14 mouse cellular contexts compared by ENCODE assay signal in genomic region chr11:116282912-116283521, GRCm38 (mm10). TPM values are rescaled to one million over a fixed set of nuclear protein-coding genes. Genes with fewer than 3 reads are reported as not detected.
A peak's percentile ranks its signal among the peaks of the same experiment; 100 is the strongest.
DNase-seq lines count a peak whose midpoint lies in the region; ATAC-seq and TF ChIP-seq lines count a peak whose summit lies in the region.
"Had no signal": no experiment of that assay in that cellular context is flagged by ENCODE, and none has a peak within 500 bp of the region (broad histone marks: within the 10 kb centered on the region; RNA-seq: fewer than 3 reads in every experiment).

No protein-coding gene starts in this region.

- no peaks in the 10 kb centered on the region for H3K79me2 ChIP-seq in heart, adult 2 months (replicated peaks; ENCODE audit: control insufficient read depth, insufficient read depth, low read length)

- H3K27ac ChIP-seq in heart, embryonic 10.5 days: no peak overlapping the region
- H3K27ac ChIP-seq in heart, adult 2 months: no peak overlapping the region
- H3K27ac ChIP-seq in testis, adult 2 months (ENCODE audit: control insufficient read depth, insufficient read depth, low read depth, low read length): no peak overlapping the region
- H3K27ac ChIP-seq in limb, embryonic 10.5 days: no peak overlapping the region
- H3K27ac ChIP-seq in stomach, postnatal 0 days (replicated peaks): no peak overlapping the region

- peaks cover 30% of the 10 kb centered on the region for H3K4me1 ChIP-seq in heart, embryonic 10.5 days
- no peaks in the 10 kb centered on the region; the same call in 1 of the 2 replicates for H3K4me1 ChIP-seq in heart, adult 2 months (ENCODE audit: control insufficient read depth, insufficient read depth, low read length)
- peaks cover 6% of the 10 kb centered on the region for H3K4me1 ChIP-seq in testis, adult 2 months (ENCODE audit: control insufficient read depth, insufficient read depth, low read length)
- peaks cover 34% of the 10 kb centered on the region for H3K4me1 ChIP-seq in limb, embryonic 10.5 days
- H3K4me1 ChIP-seq in stomach, postnatal 0 days (replicated peaks; ENCODE audit: control insufficient read depth, insufficient read depth): no peaks in the 10 kb centered on the region

- no peak for TF ChIP-seq EP300 in heart, adult 2 months (IDR thresholded peaks at IDR 0.05; ENCODE audit: insufficient read depth, low read depth, low read length)
- TF ChIP-seq EP300 in stomach, postnatal 0 days (optimal IDR thresholded peaks at IDR 0.05): no peak

- DNase-seq in heart, embryonic 10.5 days (ENCODE audit: low spot score): no peak
- DNase-seq in heart, adult 2 months: no peak
- DNase-seq in testis, postnatal 14 days (ENCODE audit: low spot score): no peak
- peak; percentile 50 for DNase-seq in limb, embryonic 10.5 days (ENCODE audit: low spot score)
- no peak for DNase-seq in stomach, postnatal 0 days (ENCODE audit: low spot score)
- no peak for DNase-seq in gastrocnemius, postnatal 36 days
- DNase-seq in kidney, adult 9 months: no peak
- DNase-seq: cerebellum, postnatal 36 days; right cerebral cortex, adult 18-20 months; thymus, adult 18-20 months had no signal

- no peaks in the 10 kb centered on the region for H3K9me3 ChIP-seq in heart, embryonic 10.5 days
- no peaks in the 10 kb centered on the region for H3K9me3 ChIP-seq in limb, embryonic 10.5 days (replicated peaks)
- no peaks in the 10 kb centered on the region for H3K9me3 ChIP-seq in stomach, postnatal 0 days (ENCODE audit: control insufficient read depth, low read length)

- TF ChIP-seq CTCF in heart, adult 2 months (IDR thresholded peaks at IDR 0.05): no peak
- no peak for TF ChIP-seq CTCF in testis, adult 2 months (IDR thresholded peaks at IDR 0.05; ENCODE audit: control insufficient read depth, insufficient read depth, insufficient replicate concordance, low read depth, low read length)
- no peak for TF ChIP-seq CTCF in stomach, postnatal 0 days (IDR thresholded peaks at IDR 0.05; ENCODE audit: low read depth)

- no peak for ATAC-seq in stomach, postnatal 0 days (ENCODE audit: low FRiP score, low TSS enrichment)
- ATAC-seq: forebrain, embryonic 14.5 days had no signal

- peaks cover 10% of the 10 kb centered on the region for H3K36me3 ChIP-seq in heart, embryonic 10.5 days
- H3K36me3 ChIP-seq in heart, adult 2 months (ENCODE audit: control insufficient read depth, insufficient read depth, low read length): no peaks in the 10 kb centered on the region
- H3K36me3 ChIP-seq in testis, adult 2 months (ENCODE audit: control insufficient read depth, insufficient read depth, low read length): peaks cover 1% of the 10 kb centered on the region; the same call in 1 of the 2 replicates
- peaks cover 10% of the 10 kb centered on the region for H3K36me3 ChIP-seq in limb, embryonic 10.5 days
- H3K36me3 ChIP-seq in stomach, postnatal 0 days (ENCODE audit: control insufficient read depth, insufficient read depth, low read length): no peaks in the 10 kb centered on the region

- no peak overlapping the region for H3K9ac ChIP-seq in heart, adult 2 months (ENCODE audit: low read depth, low read length)
- H3K9ac ChIP-seq in stomach, postnatal 0 days (ENCODE audit: low read length): no peak overlapping the region

- peak overlapping the region; percentile 16 for H3K4me3 ChIP-seq in heart, embryonic 10.5 days
- no peak overlapping the region for H3K4me3 ChIP-seq in heart, adult 2 months
- H3K4me3 ChIP-seq in testis, adult 2 months (ENCODE audit: control insufficient read depth, low read depth, low read length): peak overlapping the region; percentile 11
- H3K4me3 ChIP-seq in limb, embryonic 10.5 days: no peak overlapping the region; the same call in 1 of the 2 replicates
- H3K4me3 ChIP-seq in stomach, postnatal 0 days (ENCODE audit: low read depth, low read length): 0 out of 2 replicates have a peak overlapping the region, but pooled peaks have one; percentile 8

- TF ChIP-seq POLR2A in heart, adult 2 months (IDR thresholded peaks at IDR 0.05; ENCODE audit: insufficient read depth, low read depth, low read length): no peak
- TF ChIP-seq POLR2A in testis, adult 2 months (IDR thresholded peaks at IDR 0.05; ENCODE audit: control insufficient read depth, low read depth, low read length): no peak

- H3K4me2 ChIP-seq in stomach, postnatal 0 days (replicated peaks; ENCODE audit: low read depth): no peak overlapping the region

- 10% methylated on average over 48 of the region's 48 CpGs for WGBS in heart, embryonic 10.5 days
- 11% methylated on average over 48 of the region's 48 CpGs for WGBS in heart, adult 2 months
- 11% methylated on average over 48 of the region's 48 CpGs for WGBS in limb, embryonic 10.5 days
- WGBS in stomach, postnatal 0 days: 13% methylated on average over 48 of the region's 48 CpGs

- intact Hi-C loops in heart, adult 2 months (cut with DNase I): no loop called here
- intact Hi-C loops in gastrocnemius, postnatal 36 days (cut with DNase I): no loop called here

- H3K27me3 ChIP-seq in heart, embryonic 10.5 days (ENCODE audit: insufficient read depth, poor library complexity, severe bottlenecking): peaks cover 69% of the 10 kb centered on the region
- H3K27me3 ChIP-seq in heart, adult 2 months (ENCODE audit: control insufficient read depth, insufficient read depth, low read length): peaks cover 13% of the 10 kb centered on the region
- no peaks in the 10 kb centered on the region for H3K27me3 ChIP-seq in testis, adult 2 months (ENCODE audit: control insufficient read depth, insufficient read depth, low read length)
- peaks cover 68% of the 10 kb centered on the region for H3K27me3 ChIP-seq in limb, embryonic 10.5 days (ENCODE audit: low read depth, poor library complexity, severe bottlenecking)
- peaks cover 13% of the 10 kb centered on the region; the same call in 1 of the 2 replicates for H3K27me3 ChIP-seq in stomach, postnatal 0 days (ENCODE audit: control insufficient read depth, insufficient read depth, low read length)

RNA-seq across cellular contexts. Expression of gene Galr2, which starts 2.3 kb away (rescaled TPM):
- polyA plus RNA-seq in heart, embryonic 10.5 days (2016; fragmentation: Nextera tagmentation; extraction: Ambion mirVana): 0.07 and 0.21 TPM in 2 replicates
- not detected for total RNA-seq in heart, adult 2 months (2021)
- polyA plus RNA-seq in heart, adult 2 months (2012; rRNA removed): 0.18 and 0.32 TPM in 2 replicates
- polyA plus RNA-seq in testis, adult 2 months (2012; rRNA removed): 0.59 and 0.78 TPM in 2 replicates
- 0.11 TPM in 1 of 2 replicates, not detected in the other for polyA plus RNA-seq in limb, embryonic 10.5 days (2016; fragmentation: Nextera tagmentation; extraction: Ambion mirVana)
- polyA plus RNA-seq in stomach, postnatal 0 days (2015; fragmentation: Nextera tagmentation; extraction: Ambion mirVana): 0.68 and 0.76 TPM in 2 replicates
- total RNA-seq in gastrocnemius, postnatal 36 days (2021): under 1 TPM; 0.12 to 0.31 TPM
- total RNA-seq: heart, adult 8-10 months; left cerebral cortex, adult 18-20 months had no signal

RNA-seq across cellular contexts. Expression of gene Srp68, which starts 9.0 kb away (rescaled TPM):
- polyA plus RNA-seq in heart, embryonic 10.5 days (2016; fragmentation: Nextera tagmentation; extraction: Ambion mirVana): 90.7 and 101 TPM in 2 replicates
- 10 to 100 TPM; 61.5 to 71.2 TPM for total RNA-seq in heart, adult 2 months (2021)
- 40.0 and 50.7 TPM in 2 replicates for polyA plus RNA-seq in heart, adult 2 months (2012; rRNA removed)
- polyA plus RNA-seq in testis, adult 2 months (2012; rRNA removed): 49.3 and 49.9 TPM in 2 replicates
- polyA plus RNA-seq in limb, embryonic 10.5 days (2016; fragmentation: Nextera tagmentation; extraction: Ambion mirVana): 121 and 123 TPM in 2 replicates
- polyA plus RNA-seq in stomach, postnatal 0 days (2015; fragmentation: Nextera tagmentation; extraction: Ambion mirVana): 52.6 and 53.0 TPM in 2 replicates
- total RNA-seq in gastrocnemius, postnatal 36 days (2021): 10 to 100 TPM; 72.1 to 83.1 TPM

RNA-seq across cellular contexts. Expression of gene Exoc7, which starts 24.0 kb away (rescaled TPM):
- polyA plus RNA-seq in heart, embryonic 10.5 days (2016; fragmentation: Nextera tagmentation; extraction: Ambion mirVana): 48.7 and 56.4 TPM in 2 replicates
- total RNA-seq in heart, adult 2 months (2021): 10 to 100 TPM; 43.7 to 44.0 TPM
- 28.0 and 29.7 TPM in 2 replicates for polyA plus RNA-seq in heart, adult 2 months (2012; rRNA removed)
- polyA plus RNA-seq in testis, adult 2 months (2012; rRNA removed): 40.3 and 45.3 TPM in 2 replicates
- polyA plus RNA-seq in limb, embryonic 10.5 days (2016; fragmentation: Nextera tagmentation; extraction: Ambion mirVana): 55.1 and 64.8 TPM in 2 replicates
- 42.3 and 43.9 TPM in 2 replicates for polyA plus RNA-seq in stomach, postnatal 0 days (2015; fragmentation: Nextera tagmentation; extraction: Ambion mirVana)
- 10 to 100 TPM; 85.9 to 94.8 TPM for total RNA-seq in gastrocnemius, postnatal 36 days (2021)

RNA-seq across cellular contexts. Expression of gene Evpl, which starts 45.1 kb away (rescaled TPM):
- 0.67 and 1.5 TPM in 2 replicates for polyA plus RNA-seq in heart, embryonic 10.5 days (2016; fragmentation: Nextera tagmentation; extraction: Ambion mirVana)
- total RNA-seq in heart, adult 2 months (2021): under 1 TPM; 0.39 to 0.50 TPM
- polyA plus RNA-seq in heart, adult 2 months (2012; rRNA removed): 0.15 and 0.29 TPM in 2 replicates
- 1.1 and 1.2 TPM in 2 replicates for polyA plus RNA-seq in testis, adult 2 months (2012; rRNA removed)
- polyA plus RNA-seq in limb, embryonic 10.5 days (2016; fragmentation: Nextera tagmentation; extraction: Ambion mirVana): 1.4 and 1.7 TPM in 2 replicates
- 26.5 and 30.1 TPM in 2 replicates for polyA plus RNA-seq in stomach, postnatal 0 days (2015; fragmentation: Nextera tagmentation; extraction: Ambion mirVana)
- under 1 TPM; 0.05 to 0.07 TPM for total RNA-seq in gastrocnemius, postnatal 36 days (2021)

RNA-seq across cellular contexts. Expression of gene Foxj1, which starts 52.2 kb away (rescaled TPM):
- 0.31 and 0.74 TPM in 2 replicates for polyA plus RNA-seq in heart, embryonic 10.5 days (2016; fragmentation: Nextera tagmentation; extraction: Ambion mirVana)
- total RNA-seq in heart, adult 2 months (2021): not detected
- polyA plus RNA-seq in heart, adult 2 months (2012; rRNA removed): 5.1 TPM in 1 of 2 replicates, not detected in the other
- 75.5 and 97.6 TPM in 2 replicates for polyA plus RNA-seq in testis, adult 2 months (2012; rRNA removed)
- 0.68 and 1.5 TPM in 2 replicates for polyA plus RNA-seq in limb, embryonic 10.5 days (2016; fragmentation: Nextera tagmentation; extraction: Ambion mirVana)
- 0.19 and 0.40 TPM in 2 replicates for polyA plus RNA-seq in stomach, postnatal 0 days (2015; fragmentation: Nextera tagmentation; extraction: Ambion mirVana)
- total RNA-seq in gastrocnemius, postnatal 36 days (2021): not detected

Comparison
In these comparisons a context has a peak if more than half of its experiments do, and no peak if none do; other contexts are left out.
1. H3K4me3 ChIP-seq: peak in heart, embryonic 10.5 days (single experiment), testis, adult 2 months (single experiment) and stomach, postnatal 0 days (single experiment); none in heart, adult 2 months (single experiment) and limb, embryonic 10.5 days (single experiment).